Mouse (Mus musculus) brain, embryonic 14.5 days (tissue): ENCODE measurements around the gene Nlgn1. TPM values are rescaled to one million over a fixed set of nuclear protein-coding genes. Genes with fewer than 3 reads are reported as not detected.

ENCODE experiments used
- DNase-seq: peaks from one replicate; pipeline ENCODE4 v3.0.0-alpha.2; 2011; ENCODE audit warnings: low read depth
- CTCF ChIP-seq: fragments of 200-500 bp; IDR thresholded peaks from 2 replicates; pipeline ENCODE4 v1.5.1; 2012; ENCODE audit warnings: inconsistent platforms, mild to moderate bottlenecking, moderate library complexity, borderline replicate concordance; ENCODE audit not compliant: insufficient read depth, insufficient read length; ENCODE audit errors: extremely low read depth
- POLR2A ChIP-seq: fragments of 200-500 bp; IDR thresholded peaks from 2 replicates; pipeline ENCODE4 v1.6.1; 2012; ENCODE audit warnings: mild to moderate bottlenecking, inconsistent platforms, borderline replicate concordance; ENCODE audit not compliant: poor library complexity, insufficient read depth, insufficient read length, severe bottlenecking; ENCODE audit errors: extremely low read depth
- polyA plus RNA-seq: library from polyadenylated mRNA; depleted of rRNA; stranded (reverse); fragments of >200 nt; gene quantifications from 2 replicates; pipeline ENCODE4 v1.2.3, GENCODE M21; 2012

The Nlgn1 gene
- polyA plus RNA-seq, 1 experiment, result 18.9 TPM

GRCm38 (mm10) chr3:26026025-26026424 lies 306.2 kb downstream of the Nlgn1 start:
- DNase-seq, result no peak
- TF ChIP-seq POLR2A (no peak), CTCF (no peak)

- no peak for TF ChIP-seq CTCF
- no peak for TF ChIP-seq POLR2A
- DNase-seq, result peak; percentile 35
Measured at GRCm38 (mm10) chr3:26023217-26023616, 309.0 kb downstream of the Nlgn1 start.

GRCm38 (mm10) chr3:26021632-26022184 lies 310.6 kb downstream of the Nlgn1 start:
- TF ChIP-seq CTCF, result no peak
- no peak for TF ChIP-seq POLR2A
- DNase-seq, result peak; percentile 79

- no peak for TF ChIP-seq POLR2A
- no peak for TF ChIP-seq CTCF
- DNase-seq, result peak; percentile 77
Measured at GRCm38 (mm10) chr3:26011310-26012078, 320.8 kb downstream of the Nlgn1 start.

GRCm38 (mm10) chr3:26002863-26003608 lies 329.2 kb downstream of the Nlgn1 start:
- DNase-seq, result peak; percentile 95

GRCm38 (mm10) chr3:26002367-26002766 lies 329.9 kb downstream of the Nlgn1 start:
- peak; percentile 77 for DNase-seq
- TF ChIP-seq POLR2A (no peak), CTCF (peak; percentile 40; the same call in 1 of the 2 replicates)

More at GRCm38 (mm10) chr3:26002863-26003608, 329.2 kb downstream of the Nlgn1 start:
- TF ChIP-seq POLR2A (no peak), CTCF (no peak)

- TF ChIP-seq CTCF, result no peak
- DNase-seq, result no peak
Measured at GRCm38 (mm10) chr3:25967546-25967945, 364.7 kb downstream of the Nlgn1 start.

- no peak for TF ChIP-seq CTCF
- TF ChIP-seq POLR2A, result no peak
- DNase-seq, result no peak
Measured at GRCm38 (mm10) chr3:25964237-25964636, 368.0 kb downstream of the Nlgn1 start.

- no peak for DNase-seq
- no peak for TF ChIP-seq POLR2A
- no peak for TF ChIP-seq CTCF
Measured at GRCm38 (mm10) chr3:25963568-25963967, 368.7 kb downstream of the Nlgn1 start.

- TF ChIP-seq POLR2A (no peak), CTCF (no peak)
- no peak for DNase-seq
Measured at GRCm38 (mm10) chr3:25916535-25916934, 415.7 kb downstream of the Nlgn1 start.

GRCm38 (mm10) chr3:25914365-25915065 lies 417.7 kb downstream of the Nlgn1 start:
- no peak for TF ChIP-seq POLR2A
- TF ChIP-seq CTCF, result no peak
- peak; percentile 58 for DNase-seq
